Mouse (Mus musculus) urinary bladder, postnatal 10 days (tissue): ENCODE measurements around the gene Qtrt1.

Experiments used
- DNase-seq: peaks from one replicate; pipeline ENCODE4 v3.0.0; 2022; ENCODE audit warnings: low spot score

The Qtrt1 gene

GRCm38 (mm10) chr9:21424631-21425555 is 13.3 kb downstream of the Qtrt1 start, which contains the start of gene Dnm2:
Dnm2 (plus strand) TSS chr9:21424908.
- DNase-seq = peak; percentile 86

GRCm38 (mm10) chr9:21425556-21425945 is 13.9 kb downstream of the Qtrt1 start:
- no peak for DNase-seq

- DNase-seq = no peak
These were observed 14.4 kb downstream of the Qtrt1 start for GRCm38 (mm10) chr9:21426013-21426412.

GRCm38 (mm10) chr9:21426525-21426924 is 14.9 kb downstream of the Qtrt1 start:
- no peak for DNase-seq

GRCm38 (mm10) chr9:21427773-21428172 is 16.1 kb downstream of the Qtrt1 start:
- no peak for DNase-seq

GRCm38 (mm10) chr9:21428178-21428577 is 16.5 kb downstream of the Qtrt1 start:
- DNase-seq = no peak

GRCm38 (mm10) chr9:21430724-21431123 is 19.1 kb downstream of the Qtrt1 start:
- DNase-seq = no peak

- DNase-seq = no peak
These were observed 20.4 kb downstream of the Qtrt1 start for GRCm38 (mm10) chr9:21432066-21432465.

- DNase-seq = no peak
These were observed 22.1 kb downstream of the Qtrt1 start for GRCm38 (mm10) chr9:21433766-21434165.

GRCm38 (mm10) chr9:21434410-21434809 is 22.8 kb downstream of the Qtrt1 start:
- DNase-seq = no peak

- DNase-seq = no peak
These were observed 24.4 kb downstream of the Qtrt1 start for GRCm38 (mm10) chr9:21435777-21436635.

GRCm38 (mm10) chr9:21437577-21437976 is 25.9 kb downstream of the Qtrt1 start:
- DNase-seq = no peak

- no peak for DNase-seq
These were observed 26.6 kb downstream of the Qtrt1 start for GRCm38 (mm10) chr9:21438219-21438618.

GRCm38 (mm10) chr9:21439456-21439855 is 27.8 kb downstream of the Qtrt1 start:
- DNase-seq = no peak

GRCm38 (mm10) chr9:21439914-21440313 is 28.3 kb downstream of the Qtrt1 start:
- no peak for DNase-seq

- no peak for DNase-seq
These were observed 28.8 kb downstream of the Qtrt1 start for GRCm38 (mm10) chr9:21440387-21440786.

GRCm38 (mm10) chr9:21443853-21444252 is 32.2 kb downstream of the Qtrt1 start:
- no peak for DNase-seq

- no peak for DNase-seq
These were observed 32.9 kb downstream of the Qtrt1 start for GRCm38 (mm10) chr9:21444574-21444973.

GRCm38 (mm10) chr9:21445081-21445744 is 33.6 kb downstream of the Qtrt1 start:
- no peak for DNase-seq

- DNase-seq = no peak
These were observed 36.1 kb downstream of the Qtrt1 start for GRCm38 (mm10) chr9:21447778-21448177.

GRCm38 (mm10) chr9:21449710-21450109 is 38.1 kb downstream of the Qtrt1 start:
- DNase-seq = no peak

- no peak for DNase-seq
These were observed 38.6 kb downstream of the Qtrt1 start for GRCm38 (mm10) chr9:21450270-21450669.
